Mouse (Mus musculus) lung, adult 2 months (tissue): ENCODE measurements at regions not wholly inside any gene's neighbourhood (a gene's known extent, or its start where the extent isn't known, plus 50 kb on each side); places are given as distances from the start of the nearest gene placed in this dataset.

Experiments
- CTCF ChIP-seq: fragments of 200-500 bp; IDR thresholded peaks from 2 replicates; pipeline ENCODE4 v1.5.1; 2011; ENCODE audit warnings: mild to moderate bottlenecking, low read length, control low read depth; ENCODE audit not compliant: insufficient read depth
- POLR2A ChIP-seq: fragments of 200-500 bp; IDR thresholded peaks from 2 replicates; pipeline ENCODE4 v1.6.1; 2011; ENCODE audit warnings: low read depth, mild to moderate bottlenecking, control low read depth, low read length, borderline replicate concordance; ENCODE audit errors: extremely low read depth

GRCm38 (mm10) chr6:35897990-35898389, 358.3 kb upstream of the Mtpn start:
- TF ChIP-seq CTCF (no peak), POLR2A (no peak)
